Mouse (Mus musculus) heart, postnatal 10 days (tissue): ENCODE results near the gene Noc4l. TPM values are rescaled to one million over a fixed set of nuclear protein-coding genes. Genes with fewer than 3 reads are reported as not detected.

Source experiments
- DNase-seq, 2 experiments: peaks; one replicate each; pipeline ENCODE4 v3.0.0; 2021
- intact Hi-C: fragments of 180-260 bp; cut with DNase I; formaldehyde crosslinking; loops from one replicate; pipeline ENCODE4 v1.15.1; 2025
- total RNA-seq, 2 experiments: library from RNA; stranded (reverse); gene quantifications; 2 replicates each; pipeline ENCODE4 v1.2.3; 2021

Gene Noc4l
- 10 to 100 TPM; 14.4 to 16.5 TPM for total RNA-seq

GRCm38 (mm10) chr5:110652719-110653648 is at the start of gene Noc4l, which contains the start of gene Ddx51:
Gene Noc4l (minus strand): TSS chr5:110653417.
Gene Ddx51 (plus strand): TSS chr5:110653451.
- DNase-seq = peak; percentile 96 to 97
- intact Hi-C loops = no loop called here

- DNase-seq = no peak
- intact Hi-C loops = no loop called here
These were observed 45.4 kb upstream of the Noc4l start for GRCm38 (mm10) chr5:110698617-110699016.

- intact Hi-C loops = no loop called here
- DNase-seq = no peak
These were observed 28.8 kb upstream of the Noc4l start for GRCm38 (mm10) chr5:110682041-110682440.

- intact Hi-C loops = no loop called here
- no peak for DNase-seq
These were observed 12.4 kb upstream of the Noc4l start for GRCm38 (mm10) chr5:110665486-110666121.

- no peak for DNase-seq
- intact Hi-C loops = no loop called here
These were observed 11.6 kb upstream of the Noc4l start for GRCm38 (mm10) chr5:110664750-110665269.

GRCm38 (mm10) chr5:110664041-110664440 is 10.8 kb upstream of the Noc4l start:
- DNase-seq = peak in 1 of 2 experiments; percentile 18
- intact Hi-C loops = no loop called here

- no peak for DNase-seq
- intact Hi-C loops = no loop called here
These were observed 6.5 kb upstream of the Noc4l start for GRCm38 (mm10) chr5:110659682-110660081.

- DNase-seq = no peak
- intact Hi-C loops = no loop called here
These were observed 469 bp upstream of the Noc4l start for GRCm38 (mm10) chr5:110653686-110654085.

GRCm38 (mm10) chr5:110646377-110646776 is 6.8 kb downstream of the Noc4l start:
- no peak for DNase-seq
- intact Hi-C loops = no loop called here

GRCm38 (mm10) chr5:110639459-110639858 is 13.8 kb downstream of the Noc4l start:
- intact Hi-C loops = loop anchor here (5.0 kb wide), 1 partner anchor 262 kb away; no protein-coding TSS in a partner anchor
- DNase-seq = peak; percentile 76 to 83

GRCm38 (mm10) chr5:110638306-110639074 is 14.7 kb downstream of the Noc4l start:
- no peak for DNase-seq
- intact Hi-C loops = loop anchor here (5.0 kb wide), 1 partner anchor 261 kb away; no protein-coding TSS in a partner anchor

GRCm38 (mm10) chr5:110635951-110636707 is 17.1 kb downstream of the Noc4l start:
- DNase-seq = peak; percentile 33 to 48
- intact Hi-C loops = loop anchor here (1.0 to 5.0 kb wide), 3 partner anchors 142 to 277 kb away; no protein-coding TSS in a partner anchor

GRCm38 (mm10) chr5:110629525-110630120 is 23.6 kb downstream of the Noc4l start:
- no peak for DNase-seq
- intact Hi-C loops = no loop called here

GRCm38 (mm10) chr5:110628156-110628555 is 25.1 kb downstream of the Noc4l start:
- no peak for DNase-seq

GRCm38 (mm10) chr5:110627351-110627750 is 25.9 kb downstream of the Noc4l start:
- intact Hi-C loops = no loop called here
- DNase-seq = no peak

More at GRCm38 (mm10) chr5:110628156-110628555, 25.1 kb downstream of the Noc4l start:
- intact Hi-C loops = no loop called here

- no peak for DNase-seq
- intact Hi-C loops = no loop called here
These were observed 28.9 kb downstream of the Noc4l start for GRCm38 (mm10) chr5:110624319-110624718.

GRCm38 (mm10) chr5:110619226-110619625 is 34.0 kb downstream of the Noc4l start:
- DNase-seq = no peak
- intact Hi-C loops = no loop called here

GRCm38 (mm10) chr5:110611435-110612158 is 41.6 kb downstream of the Noc4l start:
- DNase-seq = no peak
- intact Hi-C loops = no loop called here

GRCm38 (mm10) chr5:110610484-110610883 is 42.7 kb downstream of the Noc4l start:
- intact Hi-C loops = no loop called here
- no peak for DNase-seq
